Mouse (Mus musculus): ENCODE data around the gene Wfdc3.
"Not testable (repeated sequence)": the region's sequence is repeated elsewhere in the genome, so short reads cannot be mapped to it uniquely, and the experiment has no call there.

Wfdc3 gene

DNA sequence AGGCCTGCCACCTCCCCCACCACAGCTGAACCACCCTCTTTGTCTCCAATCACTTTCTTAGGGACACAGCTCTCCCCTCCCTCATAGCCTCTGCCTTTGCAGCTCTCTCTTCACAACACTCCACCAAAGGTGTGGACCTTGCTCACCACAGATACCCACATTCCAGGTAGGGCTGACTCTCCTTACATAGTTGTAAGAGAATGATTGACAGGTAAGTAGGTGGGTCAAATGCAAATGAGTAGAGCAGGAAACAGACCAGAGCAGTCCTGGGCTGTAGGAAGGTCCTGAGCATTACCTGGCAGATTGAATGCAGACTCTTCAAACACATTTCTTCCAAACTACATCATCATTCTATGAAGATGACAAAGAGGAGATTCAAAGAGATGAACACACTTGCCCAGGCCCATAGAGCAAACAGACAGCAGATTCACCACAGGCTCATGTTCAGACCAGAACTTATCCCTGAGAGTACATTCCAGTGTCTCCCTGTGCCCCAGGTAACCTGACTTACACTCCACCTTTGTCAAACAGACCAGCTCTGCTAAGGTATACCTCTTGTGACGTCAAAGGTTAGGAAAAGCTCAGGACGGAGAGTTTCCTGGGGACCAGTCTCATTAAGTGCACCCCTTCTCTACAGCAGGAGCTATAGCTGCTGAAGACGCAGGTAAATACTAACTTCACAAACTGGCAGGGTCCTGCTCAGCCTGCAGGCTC is 8.2 kb downstream of the Wfdc3 start:
- DNase-seq (ENCODE audit: low spot score), result no peak

GRCm38 (mm10) chr2:164735446-164735845 is 10.3 kb downstream of the Wfdc3 start:
- DNase-seq (ENCODE audit: low spot score), result no peak

DNA sequence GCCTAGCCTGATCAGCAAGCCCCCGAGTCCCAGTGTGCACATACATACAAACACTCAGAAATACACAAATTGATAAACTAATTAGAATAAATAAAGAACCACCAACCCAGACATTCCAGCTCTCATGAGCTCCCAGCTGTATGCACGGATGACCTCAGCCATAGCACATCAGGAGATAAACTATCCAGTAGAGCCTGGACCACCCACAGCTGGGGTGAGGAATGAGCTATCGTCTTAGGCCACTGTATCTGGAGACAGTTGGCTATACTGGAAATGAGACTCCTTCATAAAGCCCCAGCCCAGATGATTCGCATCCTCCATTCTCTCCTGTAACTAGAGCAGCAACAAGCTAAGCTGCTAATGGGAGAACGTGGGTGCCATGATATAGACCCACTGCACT is 10.9 kb downstream of the Wfdc3 start:
- no peak for DNase-seq (ENCODE audit: low spot score)

DNA sequence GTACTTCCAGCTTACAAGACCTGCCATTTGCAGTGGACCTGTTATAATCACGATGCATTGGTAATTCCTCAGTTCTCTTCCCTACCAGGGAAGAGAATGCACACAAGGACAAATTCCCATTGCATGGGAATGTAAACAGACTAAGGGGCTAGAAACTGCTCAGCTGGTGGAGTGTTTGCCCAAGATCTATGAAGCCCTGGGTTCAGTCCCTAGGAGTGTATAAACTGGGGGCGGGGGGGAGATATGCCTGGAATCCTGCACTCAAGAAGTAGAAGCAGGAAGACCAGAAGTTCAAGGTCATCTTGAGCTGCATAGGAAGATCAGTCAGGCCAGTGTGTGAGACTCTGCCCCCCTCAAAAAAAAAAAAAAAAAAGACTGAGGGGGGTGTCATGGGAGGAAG is 12.5 kb downstream of the Wfdc3 start:
- DNase-seq (ENCODE audit: low spot score), result no peak

- no peak for DNase-seq (ENCODE audit: low spot score)
Observed at GRCm38 (mm10) chr2:164731719-164732118, 14.0 kb downstream of the Wfdc3 start.

GRCm38 (mm10) chr2:164725895-164726619 is 19.7 kb downstream of the Wfdc3 start:
- DNase-seq (ENCODE audit: low spot score), result peak; percentile 84

DNA sequence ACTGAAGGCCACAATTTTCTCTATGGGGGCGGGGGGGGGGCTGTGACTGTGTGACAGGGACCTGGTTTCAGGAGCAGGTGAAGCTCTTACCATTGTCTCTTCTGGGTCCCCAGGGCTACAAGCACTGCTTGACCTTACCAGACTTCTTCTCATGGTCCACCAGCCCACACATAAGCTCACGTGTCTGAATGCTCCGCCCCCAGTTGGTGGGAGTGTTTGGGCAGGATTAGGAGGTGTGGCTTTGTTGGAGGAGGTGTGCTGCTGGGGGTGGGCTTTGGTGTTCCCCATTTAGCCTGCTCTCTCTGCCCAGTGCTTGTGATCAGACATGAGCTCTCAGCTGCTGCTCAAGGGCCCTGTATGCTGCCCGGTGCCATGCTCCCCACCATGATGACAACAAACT is 22.5 kb downstream of the Wfdc3 start:
- no peak for DNase-seq (ENCODE audit: low spot score)

DNA sequence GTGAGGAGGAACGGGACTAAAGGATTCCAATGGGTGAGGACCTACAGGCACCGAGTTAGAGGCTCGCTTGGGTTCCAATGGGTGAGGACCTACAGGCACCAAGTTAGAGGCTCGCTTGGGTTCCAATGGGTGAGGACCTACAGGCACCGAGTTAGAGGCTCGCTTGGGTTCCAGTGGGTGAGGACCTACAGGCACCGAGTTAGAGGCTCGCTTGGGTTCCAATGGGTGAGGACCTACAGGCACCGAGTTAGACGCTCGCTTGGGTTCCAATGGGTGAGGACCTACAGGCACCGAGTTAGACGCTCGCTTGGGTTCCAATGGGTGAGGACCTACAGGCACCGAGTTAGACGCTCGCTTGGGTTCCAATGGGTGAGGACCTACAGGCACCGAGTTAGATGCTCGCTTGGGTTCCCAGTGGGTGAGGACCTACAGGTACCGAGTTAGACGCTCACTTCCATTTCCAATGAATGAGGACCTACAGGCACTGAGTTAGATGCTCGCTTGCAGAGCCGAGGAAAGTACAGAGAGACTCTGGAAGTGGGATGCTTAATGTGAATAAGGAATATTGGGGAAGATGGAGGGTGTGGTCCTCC is 29.4 kb downstream of the Wfdc3 start:
- DNase-seq (ENCODE audit: low spot score), result not testable (repeated sequence)

GRCm38 (mm10) chr2:164715005-164715404 is 30.7 kb downstream of the Wfdc3 start, which contains the start of gene Spint5:
Spint5 (plus strand) TSS chr2:164715305.
- DNase-seq (ENCODE audit: low spot score), result no peak

DNA sequence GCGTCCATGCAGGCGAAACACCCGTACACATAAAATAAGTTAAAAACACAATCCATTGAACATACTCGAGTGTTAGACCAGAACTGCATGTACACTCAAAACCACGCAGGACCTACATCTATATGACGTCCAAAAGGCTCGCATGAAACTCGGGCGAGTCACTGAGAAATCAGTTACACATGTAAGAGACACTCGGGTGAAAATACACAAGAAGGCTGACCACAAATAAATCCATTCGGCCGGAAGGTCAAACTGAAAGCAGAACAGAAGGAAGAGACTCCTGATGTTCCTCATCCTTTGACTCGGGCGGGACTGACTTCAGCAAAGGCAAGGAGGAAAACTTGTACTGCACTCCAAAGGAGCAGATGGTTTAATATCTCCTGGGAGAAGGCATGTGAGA is 39.7 kb downstream of the Wfdc3 start:
- DNase-seq (ENCODE audit: low spot score), result no peak

DNA sequence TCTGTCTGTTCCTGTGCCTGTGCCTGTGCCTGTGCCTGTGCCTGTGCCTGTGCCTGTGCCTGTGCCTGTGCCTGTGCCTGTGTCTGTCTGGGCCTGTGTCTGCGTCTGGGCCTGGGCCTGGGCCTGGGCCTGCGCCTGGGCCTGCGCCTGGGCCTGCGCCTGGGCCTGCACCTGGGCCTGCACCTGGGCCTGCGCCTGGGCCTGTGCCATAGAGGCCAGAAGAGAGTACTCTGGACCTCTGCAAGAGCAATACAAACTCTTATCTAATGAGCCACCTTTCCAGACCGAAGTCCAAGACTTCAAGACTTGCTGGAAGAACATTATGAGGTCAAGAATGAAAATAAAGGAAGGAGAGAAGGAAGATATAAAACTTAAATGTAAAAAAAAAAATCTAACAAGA is 40.4 kb downstream of the Wfdc3 start:
- DNase-seq (ENCODE audit: low spot score), result no peak

GRCm38 (mm10) chr2:164704235-164704634 is 41.5 kb downstream of the Wfdc3 start:
- DNase-seq (ENCODE audit: low spot score), result no peak

DNA sequence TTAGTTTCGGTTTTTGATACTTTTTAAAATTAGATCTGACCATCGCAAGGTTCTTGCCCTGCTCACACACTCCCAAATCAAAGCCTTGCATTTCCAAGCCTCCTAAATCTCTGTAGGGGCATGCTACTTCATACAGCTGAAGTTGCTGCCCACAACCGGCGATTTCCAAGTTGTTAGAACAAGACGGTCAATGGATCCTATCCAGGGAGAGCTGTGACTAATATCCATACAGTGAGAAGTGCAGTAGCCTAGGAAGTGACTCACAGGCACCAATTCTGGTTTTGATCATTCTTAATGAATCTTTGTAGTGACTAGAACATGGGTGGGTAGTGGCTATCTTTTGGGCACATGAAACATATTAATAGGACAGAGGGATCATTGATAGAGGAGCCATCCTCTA is 44.0 kb downstream of the Wfdc3 start:
- DNase-seq (ENCODE audit: low spot score), result no peak

DNA sequence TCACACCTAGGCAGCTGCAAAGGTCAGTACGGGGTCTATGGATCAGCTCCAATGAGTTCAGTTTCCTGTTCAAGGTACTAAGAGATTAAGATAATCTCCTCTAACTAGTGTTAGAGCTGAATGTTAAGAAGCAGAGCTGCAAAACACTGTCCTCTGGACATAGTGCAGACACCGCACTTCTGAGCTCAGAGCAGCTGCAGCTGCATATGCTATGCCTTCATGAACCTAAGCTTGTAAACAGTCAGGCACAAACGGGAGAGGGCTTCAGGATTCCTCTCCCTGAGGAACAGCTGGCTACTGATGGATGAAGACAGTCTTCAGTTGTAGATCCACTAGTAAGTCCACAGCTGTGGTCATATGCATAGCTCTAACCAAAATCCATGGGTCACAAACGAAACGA is 44.8 kb downstream of the Wfdc3 start:
- DNase-seq (ENCODE audit: low spot score), result no peak

DNA sequence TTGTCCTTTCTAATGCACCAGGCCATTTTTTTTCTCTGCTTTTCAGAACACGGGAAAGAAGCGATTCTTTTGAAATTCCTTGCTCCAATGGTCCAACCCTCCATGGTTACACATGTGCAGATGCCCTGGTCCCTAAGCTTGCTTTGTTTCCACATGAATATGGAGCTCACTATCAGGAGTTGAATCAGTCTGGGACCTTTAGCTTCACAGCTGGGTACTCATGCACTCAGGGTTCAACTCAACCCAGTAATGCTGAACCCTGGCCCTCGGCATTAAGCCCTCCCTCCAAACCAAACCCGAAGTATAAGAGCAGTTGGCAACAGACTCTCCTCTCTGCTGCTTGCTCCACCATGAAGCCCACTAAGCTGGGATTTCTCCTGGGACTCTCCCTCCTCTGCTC is 47.5 kb downstream of the Wfdc3 start, which contains the start of gene Spint4:
Gene Spint4, plus strand, starts transcription at position 301 of the 400 bp plus-strand sequence.
- DNase-seq (ENCODE audit: low spot score), result no peak

DNA sequence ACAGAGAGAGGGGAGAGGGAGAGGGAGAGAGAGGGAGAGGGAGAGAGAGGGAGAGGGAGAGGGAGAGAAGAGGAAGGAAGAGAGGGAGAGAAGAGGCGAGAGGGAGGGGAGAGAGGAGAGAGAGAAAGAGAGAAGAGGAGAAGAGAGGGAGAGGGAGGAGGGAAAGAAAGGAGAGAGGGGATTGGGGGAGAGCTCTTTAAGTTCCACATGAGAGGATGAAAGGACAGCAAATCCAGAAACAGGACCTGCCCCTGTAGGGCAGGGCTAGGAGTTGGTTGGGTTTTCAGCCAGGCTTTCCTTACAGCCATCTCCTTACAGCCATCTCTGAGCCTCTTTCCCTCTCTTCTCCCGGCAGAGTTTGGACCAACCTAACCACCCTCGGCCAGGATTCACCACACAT is 60.9 kb downstream of the Wfdc3 start, which contains the start of gene Wfdc13:
Gene Wfdc13, plus strand, starts transcription at position 301 of the 400 bp plus-strand sequence.
- no peak for DNase-seq (ENCODE audit: low spot score)
